Mouse (Mus musculus) MN1 (cell line): ENCODE results near the gene Mylpf.
"Not testable (repeated sequence)": the region's sequence is repeated elsewhere in the genome, so short reads cannot be mapped to it uniquely, and the experiment has no call there.

Source experiments
- DNase-seq: peaks from one replicate; pipeline ENCODE4 v3.0.0-alpha.2; 2016; ENCODE audit warnings: low spot score

The Mylpf gene

GRCm38 (mm10) chr7:127208553-127209438 lies at the start of gene Mylpf:
Gene Mylpf (plus strand): TSS chr7:127208890.
- DNase-seq = peak; percentile 97

GRCm38 (mm10) chr7:127162546-127162945 lies 46.1 kb upstream of the Mylpf start:
- DNase-seq = no peak

- DNase-seq = no peak
Measured at GRCm38 (mm10) chr7:127164002-127164401, 44.7 kb upstream of the Mylpf start.

GRCm38 (mm10) chr7:127165607-127166493 lies 42.8 kb upstream of the Mylpf start:
- no peak for DNase-seq

- DNase-seq = no peak
Measured at GRCm38 (mm10) chr7:127166501-127166900, 42.2 kb upstream of the Mylpf start.

- DNase-seq = no peak
Measured at GRCm38 (mm10) chr7:127176937-127177336, 31.8 kb upstream of the Mylpf start.

- DNase-seq = no peak
Measured at GRCm38 (mm10) chr7:127180783-127181182, 27.9 kb upstream of the Mylpf start.

- DNase-seq = not testable (repeated sequence)
Measured at GRCm38 (mm10) chr7:127181724-127182123, 27.0 kb upstream of the Mylpf start.

- DNase-seq = no peak
Measured at GRCm38 (mm10) chr7:127183345-127183744, 25.3 kb upstream of the Mylpf start.

GRCm38 (mm10) chr7:127183828-127184227 lies 24.9 kb upstream of the Mylpf start:
- DNase-seq = no peak

- no peak for DNase-seq
Measured at GRCm38 (mm10) chr7:127184720-127185119, 24.0 kb upstream of the Mylpf start.

GRCm38 (mm10) chr7:127185601-127186000 lies 23.1 kb upstream of the Mylpf start:
- DNase-seq = peak; percentile 59

- DNase-seq = no peak
Measured at GRCm38 (mm10) chr7:127187351-127187750, 21.3 kb upstream of the Mylpf start.

- DNase-seq = no peak
Measured at GRCm38 (mm10) chr7:127188305-127189276, 20.1 kb upstream of the Mylpf start.

- no peak for DNase-seq
Measured at GRCm38 (mm10) chr7:127190672-127191071, 18.0 kb upstream of the Mylpf start.

GRCm38 (mm10) chr7:127192989-127193388 lies 15.7 kb upstream of the Mylpf start:
- DNase-seq = no peak

GRCm38 (mm10) chr7:127194011-127194632 lies 14.6 kb upstream of the Mylpf start:
- DNase-seq = no peak

GRCm38 (mm10) chr7:127194633-127195029 lies 14.1 kb upstream of the Mylpf start:
- DNase-seq = no peak

- peak; percentile 98 for DNase-seq
Measured at GRCm38 (mm10) chr7:127195544-127196295, 13.0 kb upstream of the Mylpf start, which contains the start of gene Cd2bp2. Gene Cd2bp2 (minus strand): TSS chr7:127196050.

- no peak for DNase-seq
Measured at GRCm38 (mm10) chr7:127196484-127196883, 12.2 kb upstream of the Mylpf start.
